18 mouse cellular contexts compared by ENCODE assay signal in genomic region chr3:38388961-38389360, GRCm38 (mm10).
DNase-seq lines count a peak whose midpoint lies in the region; ATAC-seq and TF ChIP-seq lines count a peak whose summit lies in the region.
"Had no signal": no experiment of that assay in that cellular context is flagged by ENCODE, and none has a peak within 500 bp of the region (broad histone marks: within the 10 kb centered on the region; RNA-seq: fewer than 3 reads in every experiment).

No protein-coding gene starts in this region.

- DNase-seq in embryo, embryonic 10.5 days (ENCODE audit: low spot score), result peak; percentile 7
- DNase-seq in embryo, embryonic 10 days (ENCODE audit: low spot score), result no peak
- DNase-seq in hindbrain, embryonic 10.5 days (ENCODE audit: low spot score), result no peak
- peak; percentile 20 for DNase-seq in lung, postnatal 0 days (ENCODE audit: low spot score)
- no peak for DNase-seq in lung, postnatal 25 days (ENCODE audit: low spot score)
- DNase-seq: cerebellum, adult 9-11 months; embryo, embryonic 11 days; gastrocnemius, postnatal 36 days; heart, postnatal 4 days; right cerebral cortex, postnatal 4 days; thymus, adult 2 months had no signal

- no peaks in the 10 kb centered on the region for H3K4me1 ChIP-seq in hindbrain, embryonic 16.5 days (ENCODE audit: control insufficient read depth, insufficient read depth, low read depth, low read length)
- H3K4me1 ChIP-seq in hindbrain, embryonic 10.5 days (replicated peaks), result peaks cover 8% of the 10 kb centered on the region
- H3K4me1 ChIP-seq in lung, postnatal 0 days (ENCODE audit: insufficient read depth, low read depth, low read length), result no peaks in the 10 kb centered on the region
- no peaks in the 10 kb centered on the region for H3K4me1 ChIP-seq in neural tube, embryonic 12.5 days
- no peaks in the 10 kb centered on the region for H3K4me1 ChIP-seq in neural tube, embryonic 15.5 days
- H3K4me1 ChIP-seq: heart, embryonic 15.5 days; intestine, embryonic 15.5 days had no signal

- no peak for TF ChIP-seq CTCF in lung, postnatal 0 days (IDR thresholded peaks at IDR 0.05)

- 0 out of 2 replicates have a peak, but pooled peaks have one; percentile 30 for ATAC-seq in hindbrain, embryonic 16.5 days
- no peak for ATAC-seq in lung, postnatal 0 days
- ATAC-seq in neural tube, embryonic 12.5 days (ENCODE audit: low FRiP score, low read depth), result peak; percentile 75; the same call in 1 of the 2 replicates
- ATAC-seq in neural tube, embryonic 15.5 days (ENCODE audit: low FRiP score), result no peak
- ATAC-seq: intestine, embryonic 15.5 days; Patski had no signal

- TF ChIP-seq EP300 in lung, postnatal 0 days (IDR thresholded peaks at IDR 0.05), result no peak

- H3K9me3 ChIP-seq in hindbrain, embryonic 16.5 days (ENCODE audit: control insufficient read depth, low read length), result no peaks in the 10 kb centered on the region
- H3K9me3 ChIP-seq in hindbrain, embryonic 10.5 days, result no peaks in the 10 kb centered on the region
- no peaks in the 10 kb centered on the region for H3K9me3 ChIP-seq in lung, postnatal 0 days (ENCODE audit: low read length)
- no peaks in the 10 kb centered on the region for H3K9me3 ChIP-seq in neural tube, embryonic 12.5 days
- peaks cover 8% of the 10 kb centered on the region; the same call in 1 of the 2 replicates for H3K9me3 ChIP-seq in neural tube, embryonic 15.5 days (replicated peaks)
- H3K9me3 ChIP-seq: intestine, embryonic 15.5 days had no signal

- WGBS in hindbrain, embryonic 16.5 days, result 10% methylated on average over 3 of the region's 3 CpGs
- 15% methylated on average over 3 of the region's 3 CpGs for WGBS in hindbrain, embryonic 10.5 days
- WGBS in lung, postnatal 0 days, result 25% methylated on average over 3 of the region's 3 CpGs
- 15% methylated on average over 3 of the region's 3 CpGs for WGBS in neural tube, embryonic 12.5 days
- 13% methylated on average over 3 of the region's 3 CpGs for WGBS in neural tube, embryonic 15.5 days

- no peak overlapping the region for H3K9ac ChIP-seq in hindbrain, embryonic 16.5 days (ENCODE audit: low read depth, low read length)
- H3K9ac ChIP-seq in lung, postnatal 0 days (replicated peaks; ENCODE audit: low read depth), result no peak overlapping the region
- no peak overlapping the region for H3K9ac ChIP-seq in neural tube, embryonic 12.5 days
- H3K9ac ChIP-seq in neural tube, embryonic 15.5 days (replicated peaks), result no peak overlapping the region
- H3K9ac ChIP-seq: heart, embryonic 15.5 days; intestine, embryonic 15.5 days; liver, embryonic 14.5 days had no signal

- no peak overlapping the region for H3K4me2 ChIP-seq in hindbrain, embryonic 16.5 days (ENCODE audit: low read length)
- no peak overlapping the region for H3K4me2 ChIP-seq in lung, postnatal 0 days (replicated peaks; ENCODE audit: low read depth, low read length)
- H3K4me2 ChIP-seq in neural tube, embryonic 12.5 days (replicated peaks), result no peak overlapping the region
- no peak overlapping the region for H3K4me2 ChIP-seq in neural tube, embryonic 15.5 days
- H3K4me2 ChIP-seq: heart, embryonic 15.5 days; intestine, embryonic 15.5 days had no signal

- H3K4me3 ChIP-seq in hindbrain, embryonic 16.5 days (ENCODE audit: low read length), result no peak overlapping the region
- no peak overlapping the region for H3K4me3 ChIP-seq in hindbrain, embryonic 10.5 days
- no peak overlapping the region for H3K4me3 ChIP-seq in lung, postnatal 0 days (ENCODE audit: low read depth, low read length)
- no peak overlapping the region for H3K4me3 ChIP-seq in neural tube, embryonic 12.5 days
- no peak overlapping the region for H3K4me3 ChIP-seq in neural tube, embryonic 15.5 days (replicated peaks)
- H3K4me3 ChIP-seq: heart, embryonic 15.5 days; intestine, embryonic 15.5 days had no signal

- H3K36me3 ChIP-seq in hindbrain, embryonic 16.5 days (ENCODE audit: control insufficient read depth, insufficient read depth, low read length), result no peaks in the 10 kb centered on the region
- H3K36me3 ChIP-seq in hindbrain, embryonic 10.5 days, result no peaks in the 10 kb centered on the region
- H3K36me3 ChIP-seq in lung, postnatal 0 days (ENCODE audit: insufficient read depth, low read length), result no peaks in the 10 kb centered on the region
- no peaks in the 10 kb centered on the region for H3K36me3 ChIP-seq in neural tube, embryonic 12.5 days
- H3K36me3 ChIP-seq in neural tube, embryonic 15.5 days, result no peaks in the 10 kb centered on the region
- H3K36me3 ChIP-seq: heart, embryonic 15.5 days; intestine, embryonic 15.5 days had no signal

- H3K27me3 ChIP-seq in hindbrain, embryonic 16.5 days (replicated peaks; ENCODE audit: control insufficient read depth, insufficient read depth, low read length), result no peaks in the 10 kb centered on the region
- H3K27me3 ChIP-seq in hindbrain, embryonic 10.5 days (ENCODE audit: insufficient read depth, poor library complexity, severe bottlenecking), result no peaks in the 10 kb centered on the region
- no peaks in the 10 kb centered on the region for H3K27me3 ChIP-seq in lung, postnatal 0 days (replicated peaks; ENCODE audit: insufficient read depth, low read length)
- H3K27me3 ChIP-seq in neural tube, embryonic 12.5 days (replicated peaks), result no peaks in the 10 kb centered on the region
- H3K27me3 ChIP-seq in neural tube, embryonic 15.5 days (replicated peaks), result no peaks in the 10 kb centered on the region
- H3K27me3 ChIP-seq: heart, embryonic 15.5 days; intestine, embryonic 15.5 days; Patski had no signal

- H3K27ac ChIP-seq in hindbrain, embryonic 16.5 days (ENCODE audit: low read depth, low read length), result no peak overlapping the region
- H3K27ac ChIP-seq in hindbrain, embryonic 10.5 days, result no peak overlapping the region
- no peak overlapping the region for H3K27ac ChIP-seq in lung, postnatal 0 days (ENCODE audit: low read length)
- no peak overlapping the region for H3K27ac ChIP-seq in neural tube, embryonic 12.5 days
- H3K27ac ChIP-seq in neural tube, embryonic 15.5 days (replicated peaks), result no peak overlapping the region
- H3K27ac ChIP-seq: heart, embryonic 15.5 days; intestine, embryonic 15.5 days; liver, embryonic 14.5 days had no signal

Comparison
In these comparisons a context has a peak if more than half of its experiments do, and no peak if none do; other contexts are left out.
1. DNase-seq: peak in embryo, embryonic 10.5 days (single experiment) and lung, postnatal 0 days (single experiment); none in embryo, embryonic 10 days (single experiment), hindbrain, embryonic 10.5 days (single experiment) and lung, postnatal 25 days (single experiment).
2. ATAC-seq: peak in hindbrain, embryonic 16.5 days (single experiment) and neural tube, embryonic 12.5 days (single experiment); none in lung, postnatal 0 days (single experiment) and neural tube, embryonic 15.5 days (single experiment).